Mouse (Mus musculus) liver, postnatal 0 days (tissue): ENCODE results near the gene Olfr1369-ps1.

Experiments
- CTCF ChIP-seq: sonication (generic); IDR thresholded peaks from 2 replicates; pipeline ENCODE4 v1.5.1; 2016; ENCODE audit warnings: antibody characterized with exemption, low read depth
- EP300 ChIP-seq: IDR thresholded peaks from 2 replicates; pipeline ENCODE4 v1.6.1; 2016; ENCODE audit warnings: antibody characterized with exemption, low read depth, mild to moderate bottlenecking

DNA sequence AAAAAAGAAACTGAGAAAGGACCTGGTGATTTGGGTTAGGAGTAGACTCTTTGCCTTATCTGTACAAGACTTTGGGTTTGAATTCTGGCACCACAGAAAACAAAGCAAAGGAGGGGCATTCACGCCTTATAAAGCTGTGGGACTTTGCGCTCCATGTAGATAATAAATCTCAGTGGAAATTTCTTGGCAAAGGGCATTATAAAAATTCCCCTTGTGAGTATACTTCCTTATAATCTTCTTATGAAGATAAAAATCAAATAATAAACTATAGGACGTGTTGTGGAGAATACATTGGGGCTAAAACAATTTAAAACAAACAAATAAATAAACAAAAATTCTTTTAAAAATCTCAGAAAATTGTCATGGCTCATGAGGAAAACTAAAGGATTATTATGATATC is 36.4 kb upstream of the Olfr1369-ps1 start, which contains the start of gene Olfr1370:
- no peak for TF ChIP-seq CTCF
- TF ChIP-seq EP300: no peak
